Mouse (Mus musculus): ENCODE data around the gene Zfp408. TPM values are rescaled to one million over a fixed set of nuclear protein-coding genes. Genes with fewer than 3 reads are reported as not detected.

Zfp408 gene
- polyA plus RNA-seq, 1 experiment from 2014 or later, result 4.2 TPM

- Histone ChIP-seq H3K9ac (ENCODE audit: low read length) (no peak overlapping the region), H3K9me3 (ENCODE audit: control insufficient read depth, low read length) (no peaks in the 10 kb centered on the region), H3K4me3 (ENCODE audit: low read depth, low read length) (no peak overlapping the region), H3K27me3 (ENCODE audit: control insufficient read depth, insufficient read depth, low read length) (no peaks in the 10 kb centered on the region), H3K4me2 (replicated peaks; ENCODE audit: low read depth) (no peak overlapping the region), H3K36me3 (ENCODE audit: control insufficient read depth, insufficient read depth, low read length) (no peaks in the 10 kb centered on the region), H3K27ac (replicated peaks) (no peak overlapping the region), H3K4me1 (replicated peaks; ENCODE audit: control insufficient read depth, insufficient read depth) (no peaks in the 10 kb centered on the region)
- ATAC-seq (ENCODE audit: low FRiP score, low TSS enrichment) (no peak), DNase-seq (ENCODE audit: low spot score) (no peak)
- 54% methylated on average over 12 of the region's 12 CpGs for WGBS
- no peak for TF ChIP-seq CTCF (IDR thresholded peaks at IDR 0.05; ENCODE audit: low read depth)
- no peak for TF ChIP-seq EP300 (optimal IDR thresholded peaks at IDR 0.05)
Measured at GRCm38 (mm10) chr2:91633334-91633977, 16.1 kb downstream of the Zfp408 start.

GRCm38 (mm10) chr2:91632316-91632715 is 17.3 kb downstream of the Zfp408 start:
- TF ChIP-seq EP300 (optimal IDR thresholded peaks at IDR 0.05), result no peak
- no peak for TF ChIP-seq CTCF (IDR thresholded peaks at IDR 0.05; ENCODE audit: low read depth)

DNA sequence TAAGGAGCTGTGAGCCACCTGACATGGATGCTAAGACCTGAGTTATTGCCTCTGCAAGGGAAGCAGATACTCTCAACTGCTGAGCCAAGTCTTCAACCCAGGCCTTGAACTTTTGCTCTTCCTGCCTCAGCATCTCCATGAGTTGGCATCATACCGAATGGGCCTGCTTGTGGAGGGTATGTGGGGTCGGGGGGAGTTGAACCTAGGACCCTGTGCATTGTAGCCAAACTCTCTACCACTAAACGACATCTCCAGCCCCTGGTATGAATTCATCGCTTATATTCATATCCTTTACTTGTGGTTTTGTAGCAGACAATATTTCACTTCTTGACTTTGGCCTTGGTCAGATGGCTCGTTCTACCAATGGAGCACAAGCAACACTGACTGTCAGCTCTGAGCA is 17.8 kb downstream of the Zfp408 start:
- Histone ChIP-seq H3K36me3 (ENCODE audit: control insufficient read depth, insufficient read depth, low read length) (no peaks in the 10 kb centered on the region), H3K27ac (replicated peaks) (no peak overlapping the region), H3K4me2 (replicated peaks; ENCODE audit: low read depth) (no peak overlapping the region), H3K9me3 (ENCODE audit: control insufficient read depth, low read length) (no peaks in the 10 kb centered on the region), H3K4me1 (replicated peaks; ENCODE audit: control insufficient read depth, insufficient read depth) (no peaks in the 10 kb centered on the region), H3K27me3 (ENCODE audit: control insufficient read depth, insufficient read depth, low read length) (no peaks in the 10 kb centered on the region), H3K9ac (ENCODE audit: low read length) (no peak overlapping the region), H3K4me3 (ENCODE audit: low read depth, low read length) (no peak overlapping the region)
- 78% methylated on average over 5 of the region's 5 CpGs for WGBS
- ATAC-seq (ENCODE audit: low FRiP score, low TSS enrichment) (no peak), DNase-seq (ENCODE audit: low spot score) (no peak)
- TF ChIP-seq EP300 (optimal IDR thresholded peaks at IDR 0.05) (no peak), CTCF (IDR thresholded peaks at IDR 0.05; ENCODE audit: low read depth) (no peak)

More at GRCm38 (mm10) chr2:91632316-91632715, 17.3 kb downstream of the Zfp408 start:
- no peak overlapping the region for H3K4me3 ChIP-seq (ENCODE audit: low read depth, low read length)
- no peaks in the 10 kb centered on the region for H3K9me3 ChIP-seq (ENCODE audit: control insufficient read depth, low read length)
- DNase-seq (ENCODE audit: low spot score), result no peak
- H3K27me3 ChIP-seq (ENCODE audit: control insufficient read depth, insufficient read depth, low read length), result no peaks in the 10 kb centered on the region
- no peak overlapping the region for H3K9ac ChIP-seq (ENCODE audit: low read length)
- ATAC-seq (ENCODE audit: low FRiP score, low TSS enrichment), result 0 out of 2 replicates have a peak, but pooled peaks have one; percentile 25
- H3K4me2 ChIP-seq (replicated peaks; ENCODE audit: low read depth), result no peak overlapping the region
- no peaks in the 10 kb centered on the region for H3K36me3 ChIP-seq (ENCODE audit: control insufficient read depth, insufficient read depth, low read length)
- WGBS, result 74% methylated on average over 5 of the region's 5 CpGs
- no peak overlapping the region for H3K27ac ChIP-seq (replicated peaks)
- H3K4me1 ChIP-seq (replicated peaks; ENCODE audit: control insufficient read depth, insufficient read depth), result no peaks in the 10 kb centered on the region

- Histone ChIP-seq H3K4me3 (ENCODE audit: low read depth, low read length) (no peak overlapping the region), H3K9ac (ENCODE audit: low read length) (no peak overlapping the region)
Measured at GRCm38 (mm10) chr2:91630384-91630783, 19.2 kb downstream of the Zfp408 start.

GRCm38 (mm10) chr2:91629682-91630081 is 19.9 kb downstream of the Zfp408 start:
- no peak for DNase-seq (ENCODE audit: low spot score)
- no peaks in the 10 kb centered on the region for H3K27me3 ChIP-seq (ENCODE audit: control insufficient read depth, insufficient read depth, low read length)
- H3K9ac ChIP-seq (ENCODE audit: low read length), result no peak overlapping the region
- no peak overlapping the region for H3K27ac ChIP-seq (replicated peaks)
- no peaks in the 10 kb centered on the region for H3K36me3 ChIP-seq (ENCODE audit: control insufficient read depth, insufficient read depth, low read length)
- H3K4me3 ChIP-seq (ENCODE audit: low read depth, low read length), result no peak overlapping the region
- no peaks in the 10 kb centered on the region for H3K9me3 ChIP-seq (ENCODE audit: control insufficient read depth, low read length)
- no peaks in the 10 kb centered on the region for H3K4me1 ChIP-seq (replicated peaks; ENCODE audit: control insufficient read depth, insufficient read depth)
- no peak; the same call in 1 of the 2 replicates for ATAC-seq (ENCODE audit: low FRiP score, low TSS enrichment)
- no peak for TF ChIP-seq EP300 (optimal IDR thresholded peaks at IDR 0.05)
- TF ChIP-seq CTCF (IDR thresholded peaks at IDR 0.05; ENCODE audit: low read depth), result peak; percentile 18; the same call in 1 of the 2 replicates
- no peak overlapping the region for H3K4me2 ChIP-seq (replicated peaks; ENCODE audit: low read depth)
- WGBS, result 74% methylated on average over 18 of the region's 18 CpGs

More at GRCm38 (mm10) chr2:91630384-91630783, 19.2 kb downstream of the Zfp408 start:
- no peaks in the 10 kb centered on the region for H3K9me3 ChIP-seq (ENCODE audit: control insufficient read depth, low read length)
- ATAC-seq (ENCODE audit: low FRiP score, low TSS enrichment) (no peak), DNase-seq (ENCODE audit: low spot score) (no peak)
- WGBS, result 91% methylated on average over 12 of the region's 12 CpGs
- no peaks in the 10 kb centered on the region for H3K36me3 ChIP-seq (ENCODE audit: control insufficient read depth, insufficient read depth, low read length)
- H3K4me1 ChIP-seq (replicated peaks; ENCODE audit: control insufficient read depth, insufficient read depth), result no peaks in the 10 kb centered on the region
- no peak overlapping the region for H3K4me2 ChIP-seq (replicated peaks; ENCODE audit: low read depth)
- TF ChIP-seq EP300 (optimal IDR thresholded peaks at IDR 0.05) (no peak), CTCF (IDR thresholded peaks at IDR 0.05; ENCODE audit: low read depth) (no peak)
- H3K27me3 ChIP-seq (ENCODE audit: control insufficient read depth, insufficient read depth, low read length), result no peaks in the 10 kb centered on the region
- H3K27ac ChIP-seq (replicated peaks), result no peak overlapping the region

- Histone ChIP-seq H3K4me3 (ENCODE audit: low read depth, low read length) (no peak overlapping the region), H3K4me2 (replicated peaks; ENCODE audit: low read depth) (no peak overlapping the region), H3K27me3 (ENCODE audit: control insufficient read depth, insufficient read depth, low read length) (no peaks in the 10 kb centered on the region), H3K9me3 (ENCODE audit: control insufficient read depth, low read length) (no peaks in the 10 kb centered on the region), H3K4me1 (replicated peaks; ENCODE audit: control insufficient read depth, insufficient read depth) (no peaks in the 10 kb centered on the region), H3K27ac (replicated peaks) (no peak overlapping the region), H3K9ac (ENCODE audit: low read length) (no peak overlapping the region), H3K36me3 (ENCODE audit: control insufficient read depth, insufficient read depth, low read length) (no peaks in the 10 kb centered on the region)
- no peak for ATAC-seq (ENCODE audit: low FRiP score, low TSS enrichment)
- 87% methylated on average over 8 of the region's 8 CpGs for WGBS
- no peak for DNase-seq (ENCODE audit: low spot score)
- no peak for TF ChIP-seq EP300 (optimal IDR thresholded peaks at IDR 0.05)
- TF ChIP-seq CTCF (IDR thresholded peaks at IDR 0.05; ENCODE audit: low read depth), result no peak
Measured at GRCm38 (mm10) chr2:91628171-91628570, 21.4 kb downstream of the Zfp408 start.

Data from stomach, postnatal 0 days (tissue).